ENCODE assay signal across 9 mouse cellular contexts in the genomic region with DNA sequence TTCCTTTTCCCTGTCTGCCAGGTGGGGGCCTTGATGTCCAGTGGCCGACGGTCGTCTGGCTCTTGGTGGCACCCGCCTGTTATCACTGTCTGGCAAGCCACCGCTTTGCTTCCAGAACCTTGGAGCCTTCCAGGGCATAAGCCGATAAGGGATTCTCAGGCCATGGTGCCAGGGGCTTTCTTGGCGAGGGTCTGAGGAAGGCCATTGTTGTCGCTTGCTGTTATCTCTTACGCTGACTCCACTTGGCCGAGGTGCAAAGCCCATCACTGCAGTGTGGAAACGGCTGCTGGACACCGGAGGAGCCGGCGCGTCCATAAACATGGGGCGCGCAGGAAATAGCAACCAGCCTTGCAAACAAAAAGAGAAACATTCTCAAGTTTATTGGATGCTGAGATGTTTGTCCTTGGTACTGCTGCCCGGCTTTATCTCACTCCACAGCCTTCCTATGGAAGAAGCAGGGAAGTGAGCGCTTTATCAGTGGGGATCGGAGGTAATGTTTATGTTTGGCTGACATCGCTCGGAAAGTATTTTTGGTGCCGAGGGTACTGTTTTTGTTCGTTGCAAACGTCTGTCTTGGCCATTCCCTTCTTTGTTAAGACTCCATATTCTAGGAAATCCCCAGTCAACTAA. TPM values are rescaled to one million over a fixed set of nuclear protein-coding genes. Genes with fewer than 3 reads are reported as not detected.
DNase-seq lines count a peak whose midpoint lies in the region; ATAC-seq and TF ChIP-seq lines count a peak whose summit lies in the region.
"Had no signal": no experiment of that assay in that cellular context is flagged by ENCODE, and none has a peak within 500 bp of the region (broad histone marks: within the 10 kb centered on the region; RNA-seq: fewer than 3 reads in every experiment).

No protein-coding gene starts in this region.

- no peak for ATAC-seq in kidney, embryonic 14.5 days (ENCODE audit: low FRiP score, low TSS enrichment)
- ATAC-seq in intestine, postnatal 0 days = 0 out of 2 replicates have a peak, but pooled peaks have one; percentile 8
- ATAC-seq in erythroid progenitor cell, adult 5-6 weeks (replicated peaks; ENCODE audit: low FRiP score, poor library complexity, severe bottlenecking) = no peak

- 78% methylated on average over 25 of the region's 25 CpGs for WGBS in kidney, embryonic 14.5 days
- WGBS in heart, embryonic 10.5 days = 27% methylated on average over 25 of the region's 25 CpGs
- 52% methylated on average over 25 of the region's 25 CpGs for WGBS in intestine, postnatal 0 days

- H3K4me2 ChIP-seq in kidney, embryonic 14.5 days (replicated peaks; ENCODE audit: low read depth, low read length) = peak overlapping the region; percentile 26
- H3K4me2 ChIP-seq in intestine, postnatal 0 days (replicated peaks; ENCODE audit: low read depth) = peak overlapping the region; percentile 33; the same call in 1 of the 2 replicates
- H3K4me2 ChIP-seq: midbrain, embryonic 12.5 days had no signal

- peaks cover 7% of the 10 kb centered on the region; the same call in 1 of the 2 replicates for H3K9me3 ChIP-seq in kidney, embryonic 14.5 days (ENCODE audit: control insufficient read depth, low read length)
- no peaks in the 10 kb centered on the region for H3K9me3 ChIP-seq in heart, embryonic 10.5 days
- no peaks in the 10 kb centered on the region for H3K9me3 ChIP-seq in intestine, postnatal 0 days (ENCODE audit: control insufficient read depth)
- H3K9me3 ChIP-seq: midbrain, embryonic 12.5 days had no signal

- H3K27me3 ChIP-seq in kidney, embryonic 14.5 days (ENCODE audit: control insufficient read depth, insufficient read depth, low read length) = no peaks in the 10 kb centered on the region
- H3K27me3 ChIP-seq in heart, embryonic 10.5 days (ENCODE audit: insufficient read depth, poor library complexity, severe bottlenecking) = no peaks in the 10 kb centered on the region
- no peaks in the 10 kb centered on the region for H3K27me3 ChIP-seq in intestine, postnatal 0 days (replicated peaks; ENCODE audit: control insufficient read depth, insufficient read depth, low read length)
- H3K27me3 ChIP-seq: midbrain, embryonic 12.5 days had no signal

- no peak overlapping the region for H3K9ac ChIP-seq in kidney, embryonic 14.5 days (ENCODE audit: low read depth, low read length)
- no peak overlapping the region for H3K9ac ChIP-seq in intestine, postnatal 0 days (ENCODE audit: low read depth, low read length)
- H3K9ac ChIP-seq: midbrain, embryonic 12.5 days had no signal

- H3K4me1 ChIP-seq in kidney, embryonic 14.5 days (ENCODE audit: control insufficient read depth, insufficient read depth, low read length) = no peaks in the 10 kb centered on the region
- peaks cover 17% of the 10 kb centered on the region for H3K4me1 ChIP-seq in heart, embryonic 10.5 days
- no peaks in the 10 kb centered on the region for H3K4me1 ChIP-seq in intestine, postnatal 0 days (replicated peaks; ENCODE audit: control insufficient read depth, insufficient read depth, low read length)
- H3K4me1 ChIP-seq: midbrain, embryonic 12.5 days had no signal

- TF ChIP-seq CTCF in intestine, postnatal 0 days (IDR thresholded peaks at IDR 0.05; ENCODE audit: low read depth) = no peak

- DNase-seq in kidney, postnatal 36 days = no peak
- DNase-seq in heart, embryonic 10.5 days (ENCODE audit: low spot score) = no peak
- DNase-seq in lung, postnatal 25 days (ENCODE audit: low spot score) = peak; percentile 91
- DNase-seq in retina, embryonic 14.5 days (ENCODE audit: low spot score) = no peak
- no peak for DNase-seq in embryo, embryonic 11 days

- H3K4me3 ChIP-seq in kidney, embryonic 14.5 days (ENCODE audit: low read length) = no peak overlapping the region
- H3K4me3 ChIP-seq in heart, embryonic 10.5 days = peak overlapping the region; percentile 46
- H3K4me3 ChIP-seq in intestine, postnatal 0 days (ENCODE audit: low read depth, low read length) = no peak overlapping the region
- H3K4me3 ChIP-seq: midbrain, embryonic 12.5 days had no signal

- H3K27ac ChIP-seq in kidney, embryonic 14.5 days (ENCODE audit: low read depth, low read length) = no peak overlapping the region
- 0 out of 2 replicates have a peak overlapping the region, but pooled peaks have one; percentile 29 for H3K27ac ChIP-seq in heart, embryonic 10.5 days
- H3K27ac ChIP-seq in intestine, postnatal 0 days (ENCODE audit: low read depth, low read length) = no peak overlapping the region
- H3K27ac ChIP-seq: midbrain, embryonic 12.5 days had no signal

- H3K36me3 ChIP-seq in kidney, embryonic 14.5 days (ENCODE audit: control insufficient read depth, insufficient read depth, low read length) = no peaks in the 10 kb centered on the region
- no peaks in the 10 kb centered on the region for H3K36me3 ChIP-seq in heart, embryonic 10.5 days
- no peaks in the 10 kb centered on the region for H3K36me3 ChIP-seq in intestine, postnatal 0 days (ENCODE audit: control insufficient read depth, insufficient read depth)
- H3K36me3 ChIP-seq: midbrain, embryonic 12.5 days had no signal

RNA-seq across cellular contexts. Expression of gene Txndc5, which starts 51.5 kb away (rescaled TPM):
- 161 and 263 TPM in 2 replicates for polyA plus RNA-seq in kidney, embryonic 14.5 days (2014; fragmentation: Nextera tagmentation; extraction: Ambion mirVana)
- 242 and 256 TPM in 2 replicates for polyA plus RNA-seq in heart, embryonic 10.5 days (2016; fragmentation: Nextera tagmentation; extraction: Ambion mirVana)
- 96.2 and 106 TPM in 2 replicates for polyA plus RNA-seq in intestine, postnatal 0 days (2015; fragmentation: Nextera tagmentation; extraction: Ambion mirVana)
- total RNA-seq in erythroid progenitor cell, adult 5-6 weeks (2015; ENCODE audit: low replicate concordance) = 8.6 and 11.7 TPM in 2 replicates
- total RNA-seq in erythroid progenitor cell, adult 5-6 weeks (2017; ENCODE audit: low replicate concordance) = 4.6 and 8.6 TPM in 2 replicates

RNA-seq across cellular contexts. Expression of gene Bloc1s5, which starts 54.8 kb away (rescaled TPM):
- polyA plus RNA-seq in kidney, embryonic 14.5 days (2014; fragmentation: Nextera tagmentation; extraction: Ambion mirVana) = 16.3 and 18.8 TPM in 2 replicates
- polyA plus RNA-seq in heart, embryonic 10.5 days (2016; fragmentation: Nextera tagmentation; extraction: Ambion mirVana) = 17.5 and 21.6 TPM in 2 replicates
- 10.6 and 11.4 TPM in 2 replicates for polyA plus RNA-seq in intestine, postnatal 0 days (2015; fragmentation: Nextera tagmentation; extraction: Ambion mirVana)
- 2.9 and 4.6 TPM in 2 replicates for total RNA-seq in erythroid progenitor cell, adult 5-6 weeks (2015; ENCODE audit: low replicate concordance)
- total RNA-seq in erythroid progenitor cell, adult 5-6 weeks (2017; ENCODE audit: low replicate concordance) = 4.5 and 7.0 TPM in 2 replicates
